Mouse (Mus musculus) induced T-regulatory cell, adult 2 months (primary cell): ENCODE results near the gene Cep83.
"Not testable (repeated sequence)": the region's sequence is repeated elsewhere in the genome, so short reads cannot be mapped to it uniquely, and the experiment has no call there.

Experiments used
- DNase-seq: peaks from one replicate; pipeline ENCODE4 v3.0.0-alpha.2; 2012; ENCODE audit warnings: low read depth

The Cep83 gene

GRCm38 (mm10) chr10:94688420-94689175, at the start of gene Cep83:
Cep83 (plus strand) TSS chr10:94688654.
- DNase-seq, result peak; percentile 94

DNA sequence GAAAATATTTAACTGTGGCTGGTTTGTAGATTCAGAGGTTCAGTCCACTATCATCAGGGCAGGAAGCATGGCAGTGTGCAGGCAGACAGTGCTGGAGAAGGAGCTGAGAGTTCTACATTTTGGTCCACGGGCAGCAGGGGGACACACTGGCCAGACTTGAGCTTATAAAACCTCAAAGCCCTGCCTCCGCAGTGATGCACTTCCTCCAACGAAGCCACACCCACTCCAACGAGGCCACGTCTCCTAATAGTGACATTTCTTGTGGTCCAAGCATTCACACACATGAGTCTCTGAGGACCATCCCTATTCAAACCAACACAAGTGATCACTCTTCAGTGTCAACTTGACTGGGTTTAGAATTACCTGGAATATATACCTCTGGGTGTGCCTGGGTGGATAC, 49.2 kb upstream of the Cep83 start:
- peak; percentile 23 for DNase-seq

GRCm38 (mm10) chr10:94640067-94640466, 48.4 kb upstream of the Cep83 start:
- DNase-seq, result peak; percentile 21

DNA sequence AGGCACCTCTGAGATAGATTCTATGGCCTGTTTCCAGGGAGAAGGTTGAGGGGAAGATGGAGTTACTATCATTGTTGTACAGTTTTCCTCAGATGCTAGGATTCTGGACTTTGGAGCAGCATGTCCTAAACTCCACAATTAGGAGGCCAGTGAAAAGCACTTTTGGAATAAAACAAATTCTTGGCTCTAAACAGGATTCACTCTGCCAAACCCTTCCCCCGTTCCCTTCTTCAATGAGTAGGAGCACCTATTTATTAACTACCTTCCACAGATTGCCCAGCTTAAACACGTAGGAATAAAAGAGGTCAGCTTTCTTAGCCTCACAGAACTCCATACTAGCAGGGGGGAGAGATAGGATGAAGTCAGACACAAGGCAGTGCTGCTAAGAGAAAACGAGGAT, 24.4 kb upstream of the Cep83 start:
- no peak for DNase-seq

DNA sequence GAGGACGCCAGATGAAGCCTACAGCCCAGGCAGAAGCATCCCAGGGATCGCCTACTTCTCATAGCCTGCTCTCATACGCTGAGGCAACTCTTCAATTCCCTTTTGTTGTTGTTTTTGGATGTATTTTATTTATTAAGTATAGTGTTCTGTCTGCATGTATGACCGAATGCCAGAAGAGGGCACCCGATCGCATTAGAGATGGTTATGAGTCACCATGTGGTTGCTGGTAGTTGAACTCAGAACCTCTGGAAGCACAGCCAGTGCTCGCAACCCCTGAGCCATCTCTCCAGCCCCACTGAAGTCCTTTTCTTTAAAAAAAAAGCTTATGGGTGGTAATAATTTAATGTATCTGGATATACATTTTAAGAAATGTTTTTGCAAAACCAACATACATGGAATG, 24.0 kb upstream of the Cep83 start:
- DNase-seq, result no peak

- DNase-seq, result no peak
Measured at GRCm38 (mm10) chr10:94668147-94668546, 20.3 kb upstream of the Cep83 start.

DNA sequence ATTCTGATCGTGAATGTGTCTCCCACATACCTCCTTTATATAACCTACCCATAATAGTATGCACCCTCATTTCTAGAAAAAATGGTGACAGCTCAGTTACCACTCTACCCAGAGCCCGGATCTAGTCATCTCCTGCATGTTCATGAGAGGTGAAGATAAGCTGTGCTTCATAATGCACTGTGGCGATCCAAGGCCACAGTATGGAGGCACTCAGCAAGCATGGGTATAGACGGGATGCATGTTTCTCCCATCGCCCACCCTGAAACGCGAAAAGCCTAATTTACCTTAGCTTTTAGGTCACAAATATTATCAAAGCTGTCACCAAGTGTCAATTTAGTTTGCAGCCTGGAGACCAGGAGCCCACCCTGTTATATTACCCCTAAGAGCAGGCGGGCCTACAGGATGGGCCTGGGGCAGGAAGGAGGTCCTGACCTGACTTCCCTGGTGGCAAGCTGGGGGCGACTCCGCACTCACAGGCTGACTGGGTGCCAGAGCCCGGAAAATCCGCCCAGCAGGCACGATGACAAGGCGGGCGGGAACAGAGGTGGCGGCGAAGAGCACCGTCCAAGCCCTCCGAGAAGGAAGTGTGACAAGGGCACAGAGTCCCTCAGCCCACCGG, 544 bp upstream of the Cep83 start:
- DNase-seq, result no peak

GRCm38 (mm10) chr10:94689176-94689510, 689 bp downstream of the Cep83 start:
- peak; percentile 82 for DNase-seq

DNA sequence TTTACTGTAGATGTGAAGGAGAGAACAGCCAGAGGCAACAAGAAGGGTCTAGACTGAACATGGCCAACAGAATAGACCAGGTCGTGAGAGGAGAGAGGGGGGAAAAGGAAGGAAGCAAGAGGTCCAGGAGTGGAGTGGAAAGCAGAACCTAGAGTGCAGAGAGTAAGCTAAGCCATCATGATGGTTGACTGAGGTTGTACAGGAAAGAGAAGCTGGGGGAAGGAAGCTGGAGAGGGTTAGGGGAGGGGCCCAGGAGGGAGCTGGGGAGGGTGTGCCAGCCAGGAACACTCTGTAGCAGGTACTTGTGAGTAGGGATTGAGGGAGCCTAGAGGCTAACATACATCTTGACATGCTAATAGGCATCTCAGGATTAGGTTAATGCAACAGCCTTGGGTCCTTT, 1.9 kb downstream of the Cep83 start:
- peak; percentile 37 for DNase-seq

GRCm38 (mm10) chr10:94692163-94692562, 3.7 kb downstream of the Cep83 start:
- DNase-seq, result no peak

- DNase-seq, result peak; percentile 25
Measured at GRCm38 (mm10) chr10:94705643-94706258, 17.3 kb downstream of the Cep83 start.

- no peak for DNase-seq
Measured at GRCm38 (mm10) chr10:94706695-94707094, 18.2 kb downstream of the Cep83 start.

- DNase-seq, result no peak
Measured at GRCm38 (mm10) chr10:94709622-94710319, 21.3 kb downstream of the Cep83 start.

DNA sequence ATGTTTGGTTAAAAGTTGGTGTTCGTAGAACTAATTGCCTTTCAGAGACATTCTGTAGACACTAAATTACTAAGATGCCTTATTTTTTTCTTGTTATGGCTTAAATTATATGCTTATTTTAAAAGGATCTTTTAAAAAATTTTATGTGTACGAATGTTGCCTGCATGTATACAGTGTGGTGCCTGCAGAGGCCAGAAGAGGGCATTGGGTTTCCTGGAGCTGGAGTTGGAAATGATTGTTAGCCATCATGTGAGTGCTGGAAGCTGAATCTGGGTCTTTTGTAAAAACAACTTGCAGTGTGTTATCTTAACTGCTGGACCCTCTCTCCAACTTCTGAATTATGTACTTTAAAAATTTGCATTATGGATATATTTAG, 21.9 kb downstream of the Cep83 start:
- DNase-seq, result no peak

DNA sequence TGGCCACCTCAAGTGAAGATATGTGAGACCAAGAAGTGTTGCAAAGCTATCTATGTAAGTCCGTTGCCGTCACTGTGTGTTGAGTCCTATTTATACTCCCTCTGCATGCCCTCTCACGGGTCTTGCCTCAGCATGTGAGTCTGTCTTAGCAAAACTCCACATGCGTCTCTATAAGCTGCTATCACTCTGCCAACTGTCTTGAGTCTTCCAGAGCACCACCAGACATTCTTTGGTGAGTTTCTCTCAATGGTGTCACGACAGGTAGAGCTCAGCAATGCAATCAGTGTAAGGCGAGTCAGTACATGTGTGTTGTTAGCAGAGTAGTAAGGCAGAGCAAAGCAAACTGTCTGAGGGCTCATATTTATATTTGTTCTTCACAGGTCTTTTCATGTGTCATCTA, 31.8 kb downstream of the Cep83 start:
- DNase-seq, result no peak

DNA sequence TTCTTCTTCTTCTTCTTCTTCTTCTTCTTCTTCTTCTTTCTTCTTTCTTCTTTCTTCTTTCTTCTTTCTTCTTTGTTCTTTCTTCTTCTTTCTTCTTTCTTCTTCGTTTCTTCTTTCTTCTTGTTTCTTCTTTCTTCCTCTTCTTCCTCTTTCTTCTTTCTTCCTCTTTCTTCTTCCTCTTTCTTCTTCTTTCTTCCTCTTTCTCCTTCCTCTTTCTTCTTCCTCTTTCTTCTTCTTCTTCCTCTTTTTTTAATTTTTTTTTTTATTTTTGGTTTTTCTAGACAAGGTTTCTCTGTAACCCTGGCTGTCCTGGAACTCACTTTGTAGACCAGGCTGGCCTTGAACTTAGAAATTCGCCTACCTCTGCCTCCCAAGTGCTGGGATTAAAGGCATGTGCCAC, 39.6 kb downstream of the Cep83 start:
- not testable (repeated sequence) for DNase-seq

DNA sequence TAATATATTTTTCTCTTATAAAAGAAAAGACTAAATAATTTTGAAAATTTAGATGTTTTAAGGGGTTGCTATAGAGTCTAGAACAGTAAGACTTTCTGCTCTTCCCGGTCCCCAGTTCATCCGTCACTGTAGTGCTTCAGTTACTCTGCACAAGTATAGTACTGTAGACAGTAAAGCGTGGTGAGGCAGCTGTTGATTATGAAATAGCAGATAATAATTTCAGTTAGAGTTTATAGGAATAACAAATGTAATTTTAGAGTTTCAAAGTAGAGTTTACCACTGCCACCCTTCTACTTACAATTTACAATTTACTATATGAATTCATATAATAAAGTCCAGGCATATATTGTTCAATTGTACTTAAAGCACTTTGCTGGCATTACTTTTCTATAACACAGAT, 42.0 kb downstream of the Cep83 start:
- DNase-seq, result no peak

- no peak for DNase-seq
Measured at GRCm38 (mm10) chr10:94734829-94735228, 46.4 kb downstream of the Cep83 start.

DNA sequence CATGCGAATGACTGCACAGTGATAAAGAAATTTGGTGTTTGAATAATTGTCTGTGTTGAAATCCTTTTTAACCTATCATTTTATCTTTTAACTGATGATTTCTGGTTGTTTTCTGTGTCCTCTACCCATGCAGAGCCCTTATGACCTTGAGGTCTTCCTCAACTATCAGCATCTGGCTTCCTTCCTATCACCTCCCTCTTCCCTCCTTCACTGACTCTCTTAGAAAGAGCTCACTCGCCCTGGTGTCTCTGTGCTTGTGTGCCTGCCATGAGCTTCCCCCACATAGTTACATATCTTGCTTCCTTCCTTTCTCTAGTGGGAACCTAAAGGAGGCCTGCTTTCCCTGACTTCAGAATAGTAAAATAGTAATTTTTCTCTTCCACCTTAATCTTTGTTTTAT, 51.8 kb downstream of the Cep83 start:
- DNase-seq, result no peak

- DNase-seq, result no peak
Measured at GRCm38 (mm10) chr10:94741459-94741858, 53.0 kb downstream of the Cep83 start.

DNA sequence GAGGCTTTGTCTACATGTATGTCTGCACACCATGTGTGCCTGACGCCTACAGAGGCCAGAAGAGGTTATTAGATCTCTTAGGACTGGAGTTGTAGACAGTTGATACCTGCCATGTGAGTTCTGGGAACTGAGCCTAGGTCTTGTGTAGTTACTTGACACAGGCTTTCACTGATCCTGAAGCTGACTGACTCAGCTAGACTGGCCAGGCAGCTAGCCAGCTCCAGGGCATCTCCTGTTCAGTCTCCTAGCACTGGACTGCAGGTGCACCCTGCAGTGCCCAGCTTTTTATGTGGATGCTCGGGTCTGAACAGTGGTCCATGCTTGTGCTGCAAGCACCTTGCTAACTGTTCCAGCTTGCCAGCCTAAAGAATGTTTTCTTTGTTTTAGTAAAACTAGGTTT, 58.6 kb downstream of the Cep83 start:
- DNase-seq, result no peak

- DNase-seq, result no peak
Measured at GRCm38 (mm10) chr10:94771496-94771895, 83.0 kb downstream of the Cep83 start.

GRCm38 (mm10) chr10:94777576-94777975, 89.1 kb downstream of the Cep83 start:
- DNase-seq, result no peak
